Mouse (Mus musculus): Measurements from ENCODE around the gene Olfr224. TPM values are rescaled to one million over a fixed set of nuclear protein-coding genes. Genes with fewer than 3 reads are reported as not detected.

Olfr224 gene
- polyA plus RNA-seq, 1 experiment from 2014 or later: not detected

GRCm38 (mm10) chr11:58604688-58605087 lies 34.3 kb upstream of the Olfr224 start:
- Histone ChIP-seq H3K9ac (ENCODE audit: low read length) (no peak overlapping the region), H3K36me3 (ENCODE audit: control insufficient read depth, insufficient read depth, low read length) (no peaks in the 10 kb centered on the region), H3K4me3 (replicated peaks; ENCODE audit: low read length) (no peak overlapping the region), H3K27ac (ENCODE audit: low read length) (peak overlapping the region; percentile 51; the same call in 1 of the 2 replicates), H3K4me2 (ENCODE audit: low read depth, low read length) (no peak overlapping the region), H3K27me3 (ENCODE audit: control insufficient read depth, insufficient read depth, low read length) (no peaks in the 10 kb centered on the region), H3K9me3 (replicated peaks; ENCODE audit: control insufficient read depth, low read length) (no peaks in the 10 kb centered on the region), H3K4me1 (ENCODE audit: control insufficient read depth, insufficient read depth, low read length) (no peaks in the 10 kb centered on the region)
- WGBS: 44% methylated on average over 2 of the region's 2 CpGs
- ATAC-seq (ENCODE audit: insufficient read depth, low FRiP score): no peak

GRCm38 (mm10) chr11:58602800-58603560 lies 32.6 kb upstream of the Olfr224 start:
- no peak overlapping the region for H3K4me2 ChIP-seq (ENCODE audit: low read depth, low read length)
- WGBS: 63% methylated on average over 6 of the region's 6 CpGs
- H3K27ac ChIP-seq (ENCODE audit: low read length): no peak overlapping the region
- ATAC-seq (ENCODE audit: insufficient read depth, low FRiP score): no peak
- no peaks in the 10 kb centered on the region for H3K9me3 ChIP-seq (replicated peaks; ENCODE audit: control insufficient read depth, low read length)
- H3K9ac ChIP-seq (ENCODE audit: low read length): no peak overlapping the region
- H3K4me1 ChIP-seq (ENCODE audit: control insufficient read depth, insufficient read depth, low read length): no peaks in the 10 kb centered on the region
- no peaks in the 10 kb centered on the region for H3K36me3 ChIP-seq (ENCODE audit: control insufficient read depth, insufficient read depth, low read length)
- H3K27me3 ChIP-seq (ENCODE audit: control insufficient read depth, insufficient read depth, low read length): no peaks in the 10 kb centered on the region
- H3K4me3 ChIP-seq (replicated peaks; ENCODE audit: low read length): no peak overlapping the region

DNA sequence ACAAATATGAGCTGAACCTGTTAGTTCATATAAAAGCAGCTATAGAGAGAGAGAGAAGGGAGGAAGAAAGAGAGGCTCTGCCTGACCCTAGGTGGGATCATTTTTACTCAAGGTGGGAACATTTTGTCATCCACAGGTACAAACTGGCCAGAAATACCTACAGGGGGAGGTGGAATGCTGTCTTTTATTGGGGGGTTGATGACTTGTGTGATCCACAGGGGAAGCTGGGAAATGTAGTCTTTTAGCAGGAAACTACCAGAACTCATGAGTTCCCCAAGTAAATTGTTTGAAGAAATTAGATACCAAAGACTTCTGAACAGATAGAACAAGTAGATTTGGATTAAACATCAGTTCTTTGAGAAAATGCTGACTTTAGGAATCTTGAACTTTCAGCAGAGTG lies 31.7 kb upstream of the Olfr224 start:
- ATAC-seq (ENCODE audit: insufficient read depth, low FRiP score): no peak
- H3K4me1 ChIP-seq (ENCODE audit: control insufficient read depth, insufficient read depth, low read length): no peaks in the 10 kb centered on the region
- no peak overlapping the region; the same call in 1 of the 2 replicates for H3K9ac ChIP-seq (ENCODE audit: low read length)
- H3K36me3 ChIP-seq (ENCODE audit: control insufficient read depth, insufficient read depth, low read length): no peaks in the 10 kb centered on the region
- no peak overlapping the region for H3K27ac ChIP-seq (ENCODE audit: low read length)
- no peak overlapping the region for H3K4me3 ChIP-seq (replicated peaks; ENCODE audit: low read length)
- no peaks in the 10 kb centered on the region for H3K9me3 ChIP-seq (replicated peaks; ENCODE audit: control insufficient read depth, low read length)
- no peak overlapping the region for H3K4me2 ChIP-seq (ENCODE audit: low read depth, low read length)
- H3K27me3 ChIP-seq (ENCODE audit: control insufficient read depth, insufficient read depth, low read length): no peaks in the 10 kb centered on the region

- no peaks in the 10 kb centered on the region for H3K4me1 ChIP-seq (ENCODE audit: control insufficient read depth, insufficient read depth, low read length)
- H3K9ac ChIP-seq (ENCODE audit: low read length): no peak overlapping the region
- H3K9me3 ChIP-seq (replicated peaks; ENCODE audit: control insufficient read depth, low read length): no peaks in the 10 kb centered on the region
- no peak for ATAC-seq (ENCODE audit: insufficient read depth, low FRiP score)
- 79% methylated on average over 13 of the region's 13 CpGs for WGBS
- H3K4me3 ChIP-seq (replicated peaks; ENCODE audit: low read length): no peak overlapping the region
- no peaks in the 10 kb centered on the region for H3K27me3 ChIP-seq (ENCODE audit: control insufficient read depth, insufficient read depth, low read length)
- no peak overlapping the region for H3K27ac ChIP-seq (ENCODE audit: low read length)
- no peak overlapping the region for H3K4me2 ChIP-seq (ENCODE audit: low read depth, low read length)
- H3K36me3 ChIP-seq (ENCODE audit: control insufficient read depth, insufficient read depth, low read length): no peaks in the 10 kb centered on the region
Measured at GRCm38 (mm10) chr11:58597837-58598236, 27.5 kb upstream of the Olfr224 start.

GRCm38 (mm10) chr11:58594814-58595213 lies 24.5 kb upstream of the Olfr224 start, which contains the start of gene Olfr324:
Olfr324 (plus strand) TSS chr11:58595114.
- WGBS: 76% methylated on average over 6 of the region's 6 CpGs

GRCm38 (mm10) chr11:58588620-58589250 lies 18.4 kb upstream of the Olfr224 start:
- H3K9ac ChIP-seq (ENCODE audit: low read length): no peak overlapping the region
- H3K4me3 ChIP-seq (replicated peaks; ENCODE audit: low read length): no peak overlapping the region
- ATAC-seq (ENCODE audit: insufficient read depth, low FRiP score): no peak
- 45% methylated on average over 3 of the region's 3 CpGs for WGBS
- no peak overlapping the region for H3K27ac ChIP-seq (ENCODE audit: low read length)
- no peaks in the 10 kb centered on the region for H3K27me3 ChIP-seq (ENCODE audit: control insufficient read depth, insufficient read depth, low read length)
- H3K9me3 ChIP-seq (replicated peaks; ENCODE audit: control insufficient read depth, low read length): no peaks in the 10 kb centered on the region
- H3K4me2 ChIP-seq (ENCODE audit: low read depth, low read length): no peak overlapping the region
- no peaks in the 10 kb centered on the region for H3K4me1 ChIP-seq (ENCODE audit: control insufficient read depth, insufficient read depth, low read length)
- H3K36me3 ChIP-seq (ENCODE audit: control insufficient read depth, insufficient read depth, low read length): no peaks in the 10 kb centered on the region

More at GRCm38 (mm10) chr11:58594814-58595213, 24.5 kb upstream of the Olfr224 start, which contains the start of gene Olfr324:
- H3K4me1 ChIP-seq (ENCODE audit: control insufficient read depth, insufficient read depth, low read length): no peaks in the 10 kb centered on the region
- H3K4me2 ChIP-seq (ENCODE audit: low read depth, low read length): no peak within 1 kb of the TSS
- H3K36me3 ChIP-seq (ENCODE audit: control insufficient read depth, insufficient read depth, low read length): no peaks in the 10 kb centered on the region
- no peak within 1 kb of the TSS for H3K4me3 ChIP-seq (replicated peaks; ENCODE audit: low read length)
- H3K27ac ChIP-seq (ENCODE audit: low read length): no peak within 1 kb of the TSS
- ATAC-seq (ENCODE audit: insufficient read depth, low FRiP score): no peak
- no peaks in the 10 kb centered on the region for H3K27me3 ChIP-seq (ENCODE audit: control insufficient read depth, insufficient read depth, low read length)
- no peak within 1 kb of the TSS for H3K9ac ChIP-seq (ENCODE audit: low read length)
- H3K9me3 ChIP-seq (replicated peaks; ENCODE audit: control insufficient read depth, low read length): no peaks in the 10 kb centered on the region

- WGBS: 67% methylated on average over 7 of the region's 7 CpGs
- no peaks in the 10 kb centered on the region for H3K4me1 ChIP-seq (ENCODE audit: control insufficient read depth, insufficient read depth, low read length)
- H3K27ac ChIP-seq (ENCODE audit: low read length): no peak overlapping the region
- H3K27me3 ChIP-seq (ENCODE audit: control insufficient read depth, insufficient read depth, low read length): no peaks in the 10 kb centered on the region
- H3K9me3 ChIP-seq (replicated peaks; ENCODE audit: control insufficient read depth, low read length): no peaks in the 10 kb centered on the region
- ATAC-seq (ENCODE audit: insufficient read depth, low FRiP score): no peak
- no peak overlapping the region for H3K9ac ChIP-seq (ENCODE audit: low read length)
- H3K4me3 ChIP-seq (replicated peaks; ENCODE audit: low read length): no peak overlapping the region
- H3K4me2 ChIP-seq (ENCODE audit: low read depth, low read length): no peak overlapping the region
- no peaks in the 10 kb centered on the region for H3K36me3 ChIP-seq (ENCODE audit: control insufficient read depth, insufficient read depth, low read length)
Measured at GRCm38 (mm10) chr11:58587898-58588348, 17.6 kb upstream of the Olfr224 start.

DNA sequence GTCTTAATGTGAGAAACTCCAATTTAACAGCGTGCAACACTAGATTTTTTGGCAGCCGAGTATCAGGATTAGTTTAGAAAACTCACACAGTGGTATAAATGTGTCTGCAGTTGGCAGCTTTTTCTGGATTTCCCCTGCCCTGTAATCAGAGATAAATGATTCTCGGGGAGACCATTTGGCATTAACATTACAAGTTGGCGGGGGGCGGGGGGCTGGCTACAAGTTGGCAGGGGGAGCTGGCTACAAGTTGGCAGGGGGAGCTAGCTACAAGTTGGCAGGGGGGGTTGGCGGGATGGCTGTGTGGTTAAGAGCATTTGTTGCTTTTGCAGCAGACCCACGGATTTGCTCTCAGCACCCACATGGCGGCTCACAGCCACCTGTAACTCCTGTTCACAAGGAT lies 8.3 kb upstream of the Olfr224 start:
- H3K4me3 ChIP-seq (replicated peaks; ENCODE audit: low read length): no peak overlapping the region
- H3K9me3 ChIP-seq (replicated peaks; ENCODE audit: control insufficient read depth, low read length): no peaks in the 10 kb centered on the region
- WGBS: 65% methylated on average over 8 of the region's 8 CpGs
- ATAC-seq (ENCODE audit: insufficient read depth, low FRiP score): no peak
- no peaks in the 10 kb centered on the region for H3K4me1 ChIP-seq (ENCODE audit: control insufficient read depth, insufficient read depth, low read length)
- no peak overlapping the region for H3K4me2 ChIP-seq (ENCODE audit: low read depth, low read length)
- H3K9ac ChIP-seq (ENCODE audit: low read length): no peak overlapping the region
- H3K36me3 ChIP-seq (ENCODE audit: control insufficient read depth, insufficient read depth, low read length): no peaks in the 10 kb centered on the region
- H3K27ac ChIP-seq (ENCODE audit: low read length): no peak overlapping the region
- no peaks in the 10 kb centered on the region for H3K27me3 ChIP-seq (ENCODE audit: control insufficient read depth, insufficient read depth, low read length)

DNA sequence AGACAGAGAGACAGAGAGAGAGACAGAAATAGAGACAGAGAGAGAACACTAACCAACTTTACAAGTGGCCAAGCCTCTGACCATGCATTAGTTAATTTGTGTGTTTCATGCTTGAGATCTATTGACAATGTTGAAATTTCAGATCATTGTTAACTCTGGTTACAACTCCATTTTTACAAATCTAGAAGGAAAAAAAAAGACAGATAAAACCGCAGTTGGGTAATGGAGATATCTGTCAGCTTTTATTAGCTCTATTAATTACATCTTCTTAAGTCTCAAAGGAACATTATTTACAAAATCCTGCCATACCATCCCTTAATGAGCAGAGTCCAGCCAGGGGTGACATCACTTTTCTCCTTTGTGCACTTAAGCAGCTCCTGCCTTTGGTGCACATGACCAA lies 7.1 kb upstream of the Olfr224 start, which contains the start of gene Olfr325:
Gene Olfr325, plus strand, starts transcription at position 301 of the 400 bp plus-strand sequence.
- Histone ChIP-seq H3K27me3 (ENCODE audit: control insufficient read depth, insufficient read depth, low read length) (no peaks in the 10 kb centered on the region), H3K4me1 (ENCODE audit: control insufficient read depth, insufficient read depth, low read length) (no peaks in the 10 kb centered on the region), H3K9me3 (replicated peaks; ENCODE audit: control insufficient read depth, low read length) (no peaks in the 10 kb centered on the region), H3K4me2 (ENCODE audit: low read depth, low read length) (no peak within 1 kb of the TSS), H3K4me3 (replicated peaks; ENCODE audit: low read length) (no peak within 1 kb of the TSS), H3K36me3 (ENCODE audit: control insufficient read depth, insufficient read depth, low read length) (no peaks in the 10 kb centered on the region), H3K27ac (ENCODE audit: low read length) (no peak within 1 kb of the TSS), H3K9ac (ENCODE audit: low read length) (no peak within 1 kb of the TSS)
- WGBS: 49% methylated on average over 1 of the region's 1 CpGs
- no peak for ATAC-seq (ENCODE audit: insufficient read depth, low FRiP score)
